Mouse (Mus musculus) lung, embryonic 16.5 days (tissue): ENCODE data around the gene Cdkl4. TPM values are rescaled to one million over a fixed set of nuclear protein-coding genes. Genes with fewer than 3 reads are reported as not detected.

ENCODE experiments used
- ATAC-seq: fragments of 200-750 bp; cut with Nextera tagmentation; 2 replicates; pipeline ENCODE4 v1.8.0; 2017; ENCODE audit warnings: low read depth, mild to moderate bottlenecking, moderate library complexity
- H3K27ac ChIP-seq: fragments of 300-500 bp; sonication (generic); 2 replicates; pipeline ENCODE4 v1.5.1; 2014; ENCODE audit warnings: mild to moderate bottlenecking, control low read depth, low read length
- H3K27me3 ChIP-seq: fragments of 300-500 bp; sonication (generic); 2 replicates; pipeline ENCODE4 v1.6.1; 2014; ENCODE audit warnings: low read depth, low read length, mixed read lengths; ENCODE audit not compliant: control insufficient read depth, insufficient read depth
- H3K36me3 ChIP-seq: fragments of 300-500 bp; sonication (generic); 2 replicates; pipeline ENCODE4 v1.6.1; 2014; ENCODE audit warnings: low read length; ENCODE audit not compliant: control insufficient read depth, insufficient read depth
- H3K4me1 ChIP-seq: fragments of 300-500 bp; sonication (generic); replicated peaks from 2 replicates; pipeline ENCODE4 v1.6.1; 2014; ENCODE audit warnings: low read length, mixed read lengths; ENCODE audit not compliant: control insufficient read depth, insufficient read depth
- H3K4me2 ChIP-seq: fragments of 300-500 bp; sonication (generic); 2 replicates; pipeline ENCODE4 v1.6.1; 2014; ENCODE audit warnings: low read depth, low read length, control low read depth
- H3K4me3 ChIP-seq: fragments of 300-500 bp; sonication (generic); 2 replicates; pipeline ENCODE4 v1.5.1; 2014; ENCODE audit warnings: mild to moderate bottlenecking, low read length, control low read depth
- H3K9ac ChIP-seq: fragments of 300-500 bp; sonication (generic); 2 replicates; pipeline ENCODE4 v1.6.1; 2014; ENCODE audit warnings: low read length, control low read depth
- H3K9me3 ChIP-seq: fragments of 300-500 bp; sonication (generic); 2 replicates; pipeline ENCODE4 v1.6.1; 2016; ENCODE audit warnings: low read length; ENCODE audit not compliant: control insufficient read depth
- WGBS: fragments of 180-500 bp; shearing (Covaris S2); extraction: QIAGEN DNeasy Blood & Tissue Kit; methylation state at CpG from one replicate; pipeline ENCODE4 v1.1.7; 2014; 5-methylcytosine and 5-hydroxymethylcytosine counted together
- polyA plus RNA-seq: library from polyadenylated mRNA; unstranded; fragments of >200 nt; fragmentation: Nextera tagmentation; extraction: Ambion mirVana; gene quantifications from 2 replicates; pipeline ENCODE4 v1.2.1, GENCODE M21; 2015

Gene Cdkl4
- polyA plus RNA-seq, 1 experiment from 2014 or later, result 2.3 TPM

GRCm38 (mm10) chr17:80497183-80497601 is 80.4 kb downstream of the Cdkl4 start:
- WGBS, result 73% methylated on average over 9 of the region's 9 CpGs
- Histone ChIP-seq H3K36me3 (no peaks in the 10 kb centered on the region), H3K9ac (no peak overlapping the region), H3K4me3 (no peak overlapping the region), H3K27me3 (no peaks in the 10 kb centered on the region), H3K27ac (no peak overlapping the region), H3K4me1 (no peaks in the 10 kb centered on the region), H3K9me3 (no peaks in the 10 kb centered on the region), H3K4me2 (no peak overlapping the region)
- ATAC-seq, result no peak

DNA sequence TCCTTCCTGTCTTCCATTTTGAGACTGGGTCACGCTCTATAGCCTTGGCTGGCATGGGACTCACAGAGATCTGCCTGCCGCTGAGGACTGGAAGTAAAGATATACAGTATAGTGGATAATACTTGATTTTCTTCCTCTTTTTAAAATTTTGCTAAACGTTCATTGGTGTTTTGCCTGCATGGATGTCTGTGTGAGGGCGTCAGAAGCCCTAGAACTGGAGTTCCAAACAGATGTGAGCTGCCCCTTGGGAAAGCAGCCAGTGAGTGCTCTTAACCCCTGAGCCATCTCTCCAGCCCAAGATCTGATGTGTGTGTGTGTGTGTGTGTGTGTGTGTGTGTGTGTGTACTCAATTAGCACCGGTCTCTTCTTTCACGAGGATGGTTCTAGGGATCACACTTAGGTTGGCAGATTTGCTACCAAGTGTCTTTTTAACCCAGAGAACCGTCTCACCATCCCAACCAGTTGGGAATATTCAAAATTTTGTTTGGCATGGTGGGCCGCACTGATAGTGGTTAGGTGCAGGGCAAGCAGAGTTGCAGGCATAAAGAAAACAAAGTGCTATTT is 80.9 kb downstream of the Cdkl4 start:
- Histone ChIP-seq H3K4me2 (no peak overlapping the region), H3K4me3 (no peak overlapping the region), H3K4me1 (no peaks in the 10 kb centered on the region), H3K27me3 (no peaks in the 10 kb centered on the region), H3K9ac (no peak overlapping the region), H3K36me3 (no peaks in the 10 kb centered on the region), H3K27ac (no peak overlapping the region), H3K9me3 (no peaks in the 10 kb centered on the region)
- no peak for ATAC-seq
- 81% methylated on average over 8 of the region's 8 CpGs for WGBS

- ATAC-seq, result no peak
These were observed 81.4 kb downstream of the Cdkl4 start for GRCm38 (mm10) chr17:80496185-80496584.

GRCm38 (mm10) chr17:80493891-80494290 is 83.7 kb downstream of the Cdkl4 start:
- Histone ChIP-seq H3K27ac (no peak overlapping the region), H3K36me3 (no peaks in the 10 kb centered on the region), H3K4me1 (peaks cover 5% of the 10 kb centered on the region; the same call in 1 of the 2 replicates), H3K9ac (no peak overlapping the region), H3K4me2 (no peak overlapping the region), H3K27me3 (no peaks in the 10 kb centered on the region), H3K9me3 (no peaks in the 10 kb centered on the region), H3K4me3 (no peak overlapping the region)
- no peak for ATAC-seq
- WGBS, result 69% methylated on average over 1 of the region's 1 CpGs

More at GRCm38 (mm10) chr17:80496185-80496584, 81.4 kb downstream of the Cdkl4 start:
- Histone ChIP-seq H3K36me3 (no peaks in the 10 kb centered on the region), H3K27me3 (no peaks in the 10 kb centered on the region), H3K9me3 (no peaks in the 10 kb centered on the region), H3K4me1 (no peaks in the 10 kb centered on the region), H3K27ac (no peak overlapping the region), H3K9ac (no peak overlapping the region), H3K4me3 (no peak overlapping the region), H3K4me2 (no peak overlapping the region)
- 63% methylated on average over 6 of the region's 6 CpGs for WGBS

- 78% methylated on average over 4 of the region's 4 CpGs for WGBS
- Histone ChIP-seq H3K4me2 (no peak overlapping the region), H3K9ac (no peak overlapping the region), H3K27me3 (no peaks in the 10 kb centered on the region), H3K4me1 (peaks cover 5% of the 10 kb centered on the region; the same call in 1 of the 2 replicates), H3K27ac (no peak overlapping the region), H3K4me3 (no peak overlapping the region), H3K36me3 (no peaks in the 10 kb centered on the region), H3K9me3 (no peaks in the 10 kb centered on the region)
- no peak for ATAC-seq
These were observed 84.8 kb downstream of the Cdkl4 start for GRCm38 (mm10) chr17:80492811-80493210.

DNA sequence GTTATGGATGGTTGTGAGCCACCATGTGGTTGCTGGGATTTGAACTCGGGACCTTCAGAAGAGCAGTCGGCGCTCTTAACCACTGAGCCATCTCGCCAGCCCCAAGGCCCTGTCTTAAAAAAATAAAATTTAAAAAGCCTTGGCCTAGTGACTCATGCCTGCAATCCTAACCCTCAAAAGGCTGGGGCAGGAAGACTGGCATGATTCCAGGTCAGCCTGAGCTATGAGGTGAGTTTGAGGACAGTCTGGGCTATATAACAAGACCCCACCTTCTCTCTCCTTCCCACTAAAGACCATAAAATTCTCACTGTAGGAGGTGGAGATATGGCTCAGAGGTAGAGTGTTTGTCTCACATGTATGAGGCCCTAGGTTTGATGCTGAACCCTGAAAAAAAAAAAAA is 85.3 kb downstream of the Cdkl4 start:
- H3K4me1 ChIP-seq, result peaks cover 5% of the 10 kb centered on the region; the same call in 1 of the 2 replicates
- WGBS, result 89% methylated on average over 4 of the region's 4 CpGs

DNA sequence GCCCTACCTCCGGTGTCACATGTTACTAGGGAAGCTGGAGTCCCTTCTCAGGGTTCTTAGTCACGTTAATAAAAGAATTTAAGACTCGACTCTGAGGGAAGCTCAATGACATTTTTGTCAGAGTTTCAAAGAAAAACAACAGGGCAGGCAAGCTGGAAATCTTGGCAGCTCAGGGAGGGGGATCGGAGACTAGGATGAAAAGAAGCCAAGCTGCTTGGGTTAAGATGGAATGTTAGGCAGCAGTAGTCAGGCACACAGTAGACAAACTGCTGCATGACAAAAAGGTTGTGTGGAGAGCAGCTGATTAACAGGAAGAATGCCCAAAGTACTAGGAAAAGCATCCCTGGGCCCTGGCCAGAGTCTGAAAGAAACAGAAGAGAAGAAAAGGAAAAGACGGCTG is 87.4 kb downstream of the Cdkl4 start:
- Histone ChIP-seq H3K4me2 (no peak overlapping the region), H3K27me3 (no peaks in the 10 kb centered on the region), H3K9ac (peak overlapping the region; percentile 24; the same call in 1 of the 2 replicates), H3K4me3 (no peak overlapping the region), H3K36me3 (no peaks in the 10 kb centered on the region), H3K27ac (no peak overlapping the region), H3K4me1 (peaks cover 5% of the 10 kb centered on the region; the same call in 1 of the 2 replicates), H3K9me3 (no peaks in the 10 kb centered on the region)
- WGBS, result 52% methylated on average over 5 of the region's 5 CpGs
- ATAC-seq, result no peak

More for the DNA sequence above, 85.3 kb downstream of the Cdkl4 start:
- no peak overlapping the region for H3K27ac ChIP-seq
- no peak overlapping the region for H3K4me3 ChIP-seq
- no peaks in the 10 kb centered on the region for H3K27me3 ChIP-seq
- H3K9ac ChIP-seq, result no peak overlapping the region
- H3K9me3 ChIP-seq, result no peaks in the 10 kb centered on the region
- no peak for ATAC-seq
- H3K36me3 ChIP-seq, result no peaks in the 10 kb centered on the region
- H3K4me2 ChIP-seq, result no peak overlapping the region

DNA sequence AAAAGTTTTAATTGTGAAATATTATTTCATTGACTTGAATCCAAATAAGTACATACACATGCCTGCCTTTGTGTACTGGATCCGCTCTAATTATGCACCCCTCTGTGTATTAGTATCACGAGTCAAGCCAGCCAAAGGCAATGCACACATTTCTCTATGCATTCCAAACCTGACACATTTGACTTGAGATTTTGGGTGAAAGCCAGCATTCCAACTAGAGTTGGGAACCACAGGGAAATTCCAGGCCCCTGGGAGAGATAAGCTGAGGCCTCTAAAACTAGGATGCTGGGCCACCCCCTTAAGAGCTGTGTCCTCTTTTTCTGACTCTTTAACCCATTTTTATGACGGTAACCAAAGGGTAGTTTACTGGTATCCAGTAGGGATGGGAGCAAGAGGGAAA is 88.7 kb downstream of the Cdkl4 start:
- WGBS, result 37% methylated on average over 3 of the region's 3 CpGs

DNA sequence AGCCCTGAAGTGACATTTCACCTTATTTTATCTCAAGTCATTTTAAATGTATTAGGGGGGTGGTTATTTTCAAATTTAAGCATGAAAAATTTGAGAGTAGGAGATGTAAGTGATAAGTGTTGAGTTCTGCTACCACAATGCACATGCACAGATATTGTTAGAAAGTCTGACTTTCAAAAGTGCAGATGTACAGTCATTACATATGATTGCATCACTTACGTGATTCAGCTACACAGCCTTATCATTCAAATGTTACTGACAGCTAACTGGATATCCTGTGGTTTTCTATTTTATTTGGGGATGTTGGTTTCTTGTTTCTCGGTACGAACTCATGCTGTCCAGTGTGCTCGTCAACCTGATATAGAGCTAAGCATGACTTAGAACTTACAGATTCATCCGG is 92.5 kb downstream of the Cdkl4 start:
- WGBS, result 85% methylated on average over 5 of the region's 5 CpGs
- no peaks in the 10 kb centered on the region for H3K9me3 ChIP-seq
- ATAC-seq, result no peak
- H3K4me2 ChIP-seq, result no peak overlapping the region
- H3K36me3 ChIP-seq, result no peaks in the 10 kb centered on the region
- no peaks in the 10 kb centered on the region for H3K27me3 ChIP-seq
- peaks cover 16% of the 10 kb centered on the region for H3K4me1 ChIP-seq
- H3K9ac ChIP-seq, result no peak overlapping the region
- H3K27ac ChIP-seq, result no peak overlapping the region
- H3K4me3 ChIP-seq, result no peak overlapping the region

More for the DNA sequence above, 88.7 kb downstream of the Cdkl4 start:
- no peaks in the 10 kb centered on the region for H3K36me3 ChIP-seq
- H3K4me3 ChIP-seq, result no peak overlapping the region
- no peak overlapping the region for H3K9ac ChIP-seq
- no peaks in the 10 kb centered on the region for H3K9me3 ChIP-seq
- H3K27ac ChIP-seq, result no peak overlapping the region; the same call in 1 of the 2 replicates
- H3K4me1 ChIP-seq, result peaks cover 5% of the 10 kb centered on the region; the same call in 1 of the 2 replicates
- no peak overlapping the region for H3K4me2 ChIP-seq
- peak; percentile 72 for ATAC-seq
- no peaks in the 10 kb centered on the region for H3K27me3 ChIP-seq
